Mouse (Mus musculus) ES-E14 (cell line): ENCODE measurements around the gene Sertad3.
A peak's percentile ranks its signal among the peaks of the same experiment; 100 is the strongest.

Experiments used
- CHD2 ChIP-seq: IDR thresholded peaks from 2 replicates; pipeline ENCODE4 v1.6.1; 2014; ENCODE audit warnings: mild to moderate bottlenecking, low read depth, low read length, inconsistent platforms
- HCFC1 ChIP-seq: IDR thresholded peaks from 2 replicates; pipeline ENCODE4 v1.6.1; 2012; ENCODE audit warnings: low read length, inconsistent platforms, borderline replicate concordance; ENCODE audit not compliant: insufficient read depth
- ZC3H11A ChIP-seq: IDR thresholded peaks from 2 replicates; pipeline ENCODE4 v1.6.1; 2012; ENCODE audit warnings: low read depth, mild to moderate bottlenecking, inconsistent platforms, low read length, borderline replicate concordance
- ZNF384 ChIP-seq: IDR thresholded peaks from 2 replicates; pipeline ENCODE4 v1.6.1; 2012; ENCODE audit warnings: low read depth, low read length, inconsistent platforms

DNA sequence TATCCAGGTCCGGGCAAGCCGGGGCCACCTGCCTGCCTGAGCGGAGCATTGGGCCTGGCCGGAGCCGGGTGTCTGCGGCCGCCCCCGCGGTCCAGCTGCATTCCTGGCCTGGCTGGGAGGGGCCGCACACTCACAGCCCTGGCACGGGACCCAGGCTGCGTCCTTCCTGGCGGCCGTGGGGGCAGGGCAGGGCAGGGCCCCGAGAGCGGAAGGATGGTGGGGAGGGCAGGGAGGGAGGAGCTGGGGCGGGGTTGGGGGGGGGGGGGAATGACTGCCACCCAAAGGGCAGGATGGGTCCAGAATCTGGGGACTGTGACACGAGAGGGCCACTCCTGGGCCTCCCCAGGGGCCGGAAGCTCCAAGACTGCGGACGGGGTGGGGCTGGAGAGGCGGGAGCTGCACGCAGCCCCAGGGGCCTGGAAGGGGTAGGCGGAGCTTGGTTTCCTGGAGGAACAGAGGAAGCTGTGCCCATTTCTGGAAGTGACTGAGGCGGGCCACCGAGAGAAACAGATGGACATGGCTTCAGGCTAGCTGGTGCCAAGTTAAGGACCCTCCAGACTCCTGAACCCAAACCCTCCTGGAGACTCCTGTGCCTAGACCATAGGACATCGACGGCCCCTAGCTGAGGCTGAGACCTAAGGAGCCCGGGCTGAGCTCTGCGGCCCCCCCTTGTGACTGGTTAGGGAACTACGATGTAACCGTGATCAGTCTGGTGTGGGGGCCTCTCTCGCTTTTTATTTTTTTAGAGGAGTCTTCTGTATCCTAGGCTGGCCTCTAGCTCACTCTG lies 17.2 kb downstream of the Sertad3 start:
- TF ChIP-seq ZC3H11A (no peak), CHD2 (no peak), HCFC1 (no peak), ZNF384 (peak; percentile 91)
